Mouse (Mus musculus) adrenal gland, postnatal 4 days (tissue): ENCODE measurements around the gene Batf. TPM values are rescaled to one million over a fixed set of nuclear protein-coding genes. Genes with fewer than 3 reads are reported as not detected.
"Not testable (repeated sequence)": the region's sequence is repeated elsewhere in the genome, so short reads cannot be mapped to it uniquely, and the experiment has no call there.

Experiments
- DNase-seq, 2 experiments: peaks; one replicate each; pipeline ENCODE4 v3.0.0; 2021 to 2022; ENCODE audit warnings: low spot score in 2 of 2, mixed read lengths in 2 of 2
- long read RNA-seq, 2 experiments: library from polyadenylated mRNA; stranded (forward); transcript quantifications; one replicate each; pipeline ENCODE4 v2.0.0; 2021
- total RNA-seq, 2 experiments: library from RNA; stranded (reverse); gene quantifications; 2 replicates each; pipeline ENCODE4 v1.2.3; 2021

The Batf gene
- 1 to 10 TPM in 1 of 2 experiments, under 1 TPM in 1; 0.87 to 1.2 TPM for total RNA-seq
- long read RNA-seq, experiment 1, partial matches to known transcripts = 0 of 2 reads
- long read RNA-seq, experiment 1, other reads (novel, unspliced or antisense) = 0 of 2 reads
- long read RNA-seq, experiment 2 = 0 reads

DNA sequence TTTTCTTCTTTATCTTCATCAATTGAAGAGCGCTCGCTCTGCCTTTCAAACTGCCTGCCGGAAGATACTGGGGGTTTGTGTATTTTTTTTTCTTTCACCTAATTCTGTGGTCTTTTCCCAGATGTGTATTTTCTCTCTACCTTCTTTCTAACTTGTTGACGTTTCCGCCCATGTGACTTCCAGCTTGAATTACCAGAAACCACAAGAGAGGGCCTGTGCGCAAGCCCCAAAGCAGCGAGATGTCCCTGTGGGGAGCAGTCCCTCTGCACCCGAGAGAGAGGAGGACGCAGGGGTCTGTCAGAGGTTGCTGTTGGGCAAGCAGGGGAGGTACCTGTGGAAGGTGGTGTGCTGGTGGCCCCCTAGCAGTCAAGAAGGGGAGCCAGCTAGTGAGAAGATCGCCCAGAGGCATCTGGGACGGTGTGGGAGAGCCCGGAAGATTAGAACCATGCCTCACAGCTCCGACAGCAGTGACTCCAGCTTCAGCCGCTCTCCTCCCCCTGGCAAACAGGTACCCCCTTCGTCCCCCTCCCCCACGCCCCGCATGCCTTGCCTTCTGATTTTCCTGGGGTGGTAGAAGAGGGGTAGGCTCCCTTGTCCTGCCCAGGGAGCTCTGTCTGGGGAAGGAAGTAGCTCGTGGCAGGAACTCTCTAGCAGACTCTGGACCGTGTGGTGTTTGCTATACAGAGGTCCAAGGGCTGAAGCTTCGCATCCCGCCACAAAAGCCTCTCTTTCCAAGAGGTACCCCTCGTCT lies at the start of gene Batf:
TSS of gene Batf (plus strand) at position 204 of the 751 bp plus-strand sequence.
- DNase-seq = no peak

DNA sequence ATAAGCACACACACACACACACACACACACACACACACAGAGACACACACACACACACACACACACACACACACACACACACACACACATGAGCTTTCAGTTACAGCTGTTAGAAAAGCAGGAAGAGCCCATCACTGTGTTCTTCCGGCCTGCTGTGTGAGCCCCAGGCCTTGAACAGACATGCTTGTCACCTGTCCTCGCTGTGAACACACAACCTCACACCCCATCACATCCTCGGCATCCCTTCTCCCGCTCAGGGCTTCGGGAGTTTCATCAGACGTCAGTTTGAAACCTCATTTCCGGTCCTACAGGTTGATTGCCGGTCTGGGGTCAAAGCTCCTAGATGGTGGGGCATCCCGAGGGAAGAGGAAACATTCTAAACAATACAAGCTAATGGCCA lies 48.5 kb upstream of the Batf start:
- DNase-seq = no peak

DNA sequence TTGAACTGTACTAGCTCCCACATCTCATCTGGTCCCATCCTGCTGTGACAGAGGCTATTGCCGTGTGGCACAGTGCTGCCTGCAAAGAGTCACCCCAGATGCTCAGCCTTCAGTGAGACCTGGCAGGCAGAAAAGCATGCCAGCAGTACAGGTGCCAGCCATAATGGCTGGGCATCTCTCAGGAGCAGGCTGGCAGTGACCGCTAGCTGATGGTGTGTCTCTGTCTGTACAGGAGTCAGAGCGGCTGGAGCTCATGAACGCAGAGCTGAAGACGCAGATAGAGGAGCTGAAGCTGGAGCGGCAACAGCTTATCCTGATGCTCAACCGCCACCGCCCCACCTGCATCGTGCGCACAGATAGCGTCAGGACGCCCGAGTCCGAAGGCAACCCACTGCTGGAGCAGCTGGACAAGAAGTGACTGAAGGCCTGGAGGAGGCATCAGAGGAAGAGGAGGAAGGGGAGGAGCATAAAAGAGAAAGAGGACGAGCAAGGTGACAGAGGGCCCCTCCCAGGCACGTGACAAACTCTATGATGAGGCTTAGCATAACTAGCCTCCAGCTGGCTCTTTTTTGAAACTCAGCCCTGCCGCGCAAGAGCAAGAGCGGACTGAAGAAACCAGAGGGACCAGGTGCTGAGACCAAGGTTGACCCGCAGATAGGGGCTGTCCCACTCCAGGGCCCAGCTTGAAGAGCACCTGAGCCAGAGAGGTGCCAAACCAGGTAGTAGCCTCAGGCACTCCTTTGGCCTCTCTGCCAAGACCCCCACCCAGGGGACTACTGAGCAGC lies 47.7 kb upstream of the Batf start:
- no peak for DNase-seq

DNA sequence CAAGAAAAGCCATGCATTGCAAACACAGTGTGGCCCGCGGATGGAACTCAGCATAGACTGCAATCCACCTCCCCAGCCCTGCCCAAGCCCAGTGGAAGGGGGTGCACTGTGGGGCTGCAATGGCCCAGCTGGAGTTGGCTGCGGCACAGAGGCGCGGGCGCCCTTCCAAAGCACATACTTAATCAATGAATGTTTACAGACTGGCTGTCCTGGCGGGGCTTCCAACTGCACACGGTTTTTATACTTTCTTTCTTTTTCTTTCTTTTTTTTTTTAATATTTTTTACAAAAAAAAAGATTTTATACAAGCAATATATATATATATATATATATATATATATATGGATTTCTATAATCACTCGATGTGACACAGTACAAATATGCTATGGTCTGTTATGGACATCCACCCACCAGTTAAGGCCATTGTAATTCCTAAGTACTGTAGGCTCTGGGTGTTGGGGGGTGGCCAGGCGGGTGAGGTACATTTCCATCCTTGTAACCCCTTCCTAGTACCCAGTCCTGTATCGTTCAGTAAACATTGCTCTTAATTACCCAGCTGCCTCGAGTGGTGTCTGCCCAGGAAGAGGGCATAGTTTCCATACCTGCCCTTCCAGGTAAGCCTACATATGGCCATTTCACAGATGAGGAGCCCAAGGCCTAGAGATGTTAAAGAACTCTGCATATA lies 47.0 kb upstream of the Batf start:
- DNase-seq = no peak

DNA sequence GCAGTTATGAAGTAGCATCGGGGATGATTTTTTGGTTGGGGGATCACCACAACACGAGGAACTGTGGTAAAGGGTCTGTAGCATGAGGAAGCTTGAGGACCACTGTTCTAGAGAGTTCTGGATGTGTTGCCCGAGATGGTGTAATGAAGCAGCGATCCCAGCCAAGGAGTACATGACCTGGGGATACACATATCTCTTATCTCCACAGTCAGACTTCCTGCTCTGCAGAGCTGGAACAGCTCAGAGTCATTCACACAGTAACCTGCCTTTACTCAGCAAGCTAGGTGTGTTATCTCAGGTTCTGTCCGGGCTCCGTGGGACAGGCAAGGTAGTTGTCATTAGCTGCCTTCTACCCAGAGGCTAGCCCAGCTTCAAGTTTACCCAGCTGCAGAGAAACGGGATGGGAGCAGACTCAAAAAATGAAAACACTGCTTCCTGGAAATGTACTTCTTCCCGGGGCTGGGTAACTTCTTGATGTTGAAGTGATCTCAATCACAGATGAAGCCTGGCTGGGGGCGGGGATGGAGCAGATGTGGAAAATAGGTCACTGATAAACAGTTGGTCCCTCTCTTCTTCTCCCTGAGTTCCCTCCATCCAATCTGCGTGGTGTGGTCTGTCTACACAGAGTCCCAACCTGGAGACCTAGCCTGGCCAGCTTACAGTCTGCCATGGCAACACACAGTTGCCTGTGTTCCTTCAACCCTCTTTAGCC lies 45.5 kb upstream of the Batf start:
- DNase-seq = no peak

DNA sequence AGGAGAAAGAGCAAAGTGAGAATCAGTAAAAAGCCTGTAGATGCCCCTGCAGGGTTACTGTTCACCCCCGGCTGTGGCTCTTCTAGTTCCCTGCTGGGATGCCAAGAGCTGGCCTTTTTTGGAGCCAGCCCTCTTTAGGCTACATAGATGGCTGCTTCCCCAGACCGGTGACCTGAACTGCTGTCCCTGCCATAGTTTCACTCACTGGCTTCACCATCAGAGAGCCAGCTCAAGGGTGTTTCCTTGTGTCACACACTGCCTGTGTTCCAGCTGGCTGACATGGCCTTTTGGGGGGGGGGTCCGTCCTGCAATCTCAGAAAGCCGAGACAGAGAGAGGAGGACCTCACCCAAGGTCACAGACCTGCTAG lies 44.9 kb upstream of the Batf start:
- no peak for DNase-seq

DNA sequence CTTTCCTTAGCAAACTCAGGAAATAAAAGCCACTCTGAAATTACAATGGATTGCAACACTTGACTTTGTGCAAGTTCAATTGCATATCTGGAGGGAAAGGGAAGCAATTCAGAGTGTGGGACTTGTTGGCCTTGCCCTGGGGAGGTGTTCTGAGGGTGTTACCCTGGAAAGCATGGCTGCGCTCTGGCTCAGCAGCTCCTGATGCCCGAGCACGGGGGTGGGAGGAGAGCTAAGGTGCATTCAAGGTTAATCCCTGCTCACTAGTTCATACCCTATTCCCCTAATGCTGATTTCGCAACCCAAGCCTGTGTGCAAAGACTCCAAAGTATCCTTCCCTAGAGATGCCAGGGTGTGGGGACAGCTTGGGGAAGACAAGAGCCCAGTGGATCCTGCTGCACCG lies 42.7 kb upstream of the Batf start:
- DNase-seq = no peak

DNA sequence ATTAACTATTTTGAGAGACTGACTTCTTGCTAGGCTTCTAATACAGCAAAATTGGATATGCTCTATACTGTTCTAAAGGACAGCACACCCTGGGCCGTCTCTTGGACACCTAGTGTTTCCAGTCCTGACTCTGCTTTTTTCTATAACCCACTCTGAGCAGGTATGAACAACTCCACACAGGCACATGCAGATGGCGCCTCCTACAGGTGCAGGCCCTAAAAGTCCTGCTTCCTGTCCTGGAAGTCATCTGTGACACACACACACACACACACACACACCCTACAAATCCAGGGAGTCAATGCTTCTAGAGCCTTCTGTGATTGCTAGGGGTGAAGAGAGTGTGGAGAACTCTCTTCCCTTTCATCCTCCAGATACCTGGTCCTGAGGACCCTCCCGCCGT lies 40.8 kb upstream of the Batf start:
- no peak for DNase-seq

DNA sequence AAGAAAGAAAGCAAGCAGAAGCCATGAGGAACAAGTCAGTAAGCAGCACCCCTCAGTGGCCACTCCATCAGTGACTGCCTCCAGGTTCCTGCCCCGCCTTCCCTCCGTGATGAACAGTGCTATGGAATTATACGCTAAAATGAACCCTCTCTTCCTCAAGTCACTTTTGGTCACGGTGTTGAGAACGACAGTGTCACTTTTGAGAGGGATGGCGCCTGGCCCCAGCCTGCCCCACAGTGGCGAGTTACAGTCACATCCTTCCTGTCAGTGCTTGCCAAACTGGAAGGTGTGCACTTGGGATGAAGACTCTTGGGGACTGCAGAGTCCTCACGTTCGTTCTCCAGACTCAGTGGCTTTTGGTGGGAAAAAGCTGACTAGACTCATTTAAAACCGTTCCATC lies 39.1 kb upstream of the Batf start:
- DNase-seq = no peak

DNA sequence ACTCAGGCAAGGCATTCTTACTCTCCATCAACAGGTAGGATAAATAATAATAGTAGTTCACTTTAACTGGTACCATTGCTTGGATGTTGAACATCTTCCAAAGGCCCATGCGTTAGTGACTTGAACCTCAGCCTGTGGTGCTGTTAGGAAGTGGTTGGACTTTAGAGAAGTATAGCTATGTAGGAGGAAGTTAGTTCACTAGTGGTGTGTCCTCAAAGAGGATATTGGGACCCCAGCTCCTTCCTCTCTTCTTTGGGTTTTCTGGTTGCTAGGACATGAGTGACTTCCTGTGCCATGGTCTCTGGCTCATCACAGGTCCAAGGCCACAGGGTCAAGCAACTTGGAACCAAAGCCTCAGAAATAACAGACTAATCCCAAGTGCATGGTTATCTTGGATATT lies 38.5 kb upstream of the Batf start:
- DNase-seq = no peak

DNA sequence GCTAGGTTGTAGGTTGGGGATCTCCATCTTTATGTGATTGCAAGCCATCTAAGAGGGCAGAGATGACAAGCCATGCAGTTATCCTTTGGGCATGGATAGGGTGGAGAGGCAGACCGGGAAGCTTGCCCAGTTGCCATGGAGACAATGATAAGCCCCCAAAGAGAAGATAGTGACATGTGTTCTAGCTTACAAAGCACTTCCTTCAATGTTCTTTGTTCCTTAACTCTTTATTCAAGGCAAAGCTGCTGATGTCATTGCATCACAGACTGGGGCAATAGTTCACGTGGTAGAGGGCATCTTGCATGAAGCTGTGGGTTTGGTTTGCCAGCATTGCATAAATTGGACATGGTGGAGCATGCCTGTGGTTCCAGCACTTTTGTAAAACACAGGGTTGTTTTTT lies 27.1 kb upstream of the Batf start:
- DNase-seq = no peak

DNA sequence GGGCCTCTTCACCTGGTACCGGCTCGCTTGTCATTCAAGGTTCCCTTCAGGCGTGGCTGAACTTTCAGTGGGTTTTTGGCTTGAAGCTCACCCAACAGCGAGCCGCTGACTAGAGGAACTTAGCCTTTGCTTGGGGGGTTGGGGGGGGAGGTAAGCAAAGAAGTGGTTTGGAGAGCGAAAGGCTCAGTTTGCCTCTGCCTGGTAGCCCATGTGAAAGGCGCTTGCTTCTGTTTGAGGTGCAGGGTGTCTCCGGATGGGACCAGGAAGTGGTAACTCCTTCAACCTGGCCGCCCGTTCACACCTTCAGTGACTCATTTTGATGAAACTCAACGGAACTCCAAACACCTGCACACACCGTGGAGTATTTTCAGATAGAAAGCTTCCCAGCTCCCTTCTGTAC lies 25.6 kb upstream of the Batf start:
- no peak for DNase-seq

DNA sequence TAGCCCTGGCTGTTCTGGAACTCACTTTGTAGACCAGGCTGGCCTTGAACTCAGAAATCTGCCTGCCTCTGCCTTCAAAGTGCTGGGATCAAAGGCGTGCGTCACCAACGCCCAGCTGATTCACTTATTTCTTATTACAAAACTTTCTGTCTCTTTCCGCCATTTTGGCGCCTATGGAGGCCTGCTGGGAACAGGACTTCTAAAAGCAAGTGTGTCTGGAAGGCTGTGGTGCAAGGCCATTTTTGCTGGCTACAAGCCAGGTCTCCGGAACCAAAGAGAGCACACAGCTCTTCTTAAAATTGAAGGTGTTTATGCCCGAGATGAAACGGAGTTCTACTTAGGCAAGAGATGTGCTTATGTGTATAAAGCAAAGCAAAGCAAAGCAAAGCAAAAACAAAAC lies 24.2 kb upstream of the Batf start:
- DNase-seq = not testable (repeated sequence)

DNA sequence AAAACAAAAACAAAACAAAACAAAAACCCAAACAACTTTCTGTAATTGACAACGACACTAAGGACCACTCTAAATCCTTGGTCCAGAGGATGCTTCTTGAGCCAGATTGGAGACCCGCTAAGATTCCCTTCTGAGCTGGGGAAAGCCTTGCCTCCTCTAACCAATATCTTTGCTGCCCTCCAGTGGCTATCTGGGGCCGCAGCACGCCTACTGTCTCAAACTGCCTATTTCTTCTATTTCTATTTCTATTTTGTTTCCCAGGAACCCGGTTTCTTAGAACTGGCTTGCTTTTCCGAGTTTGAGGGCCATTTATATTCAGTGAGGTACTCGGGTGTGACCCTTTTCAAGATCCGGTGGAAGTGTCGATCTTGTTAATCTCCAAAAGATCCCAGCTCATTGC lies 23.6 kb upstream of the Batf start:
- peak in 1 of 2 experiments; percentile 51 for DNase-seq

DNA sequence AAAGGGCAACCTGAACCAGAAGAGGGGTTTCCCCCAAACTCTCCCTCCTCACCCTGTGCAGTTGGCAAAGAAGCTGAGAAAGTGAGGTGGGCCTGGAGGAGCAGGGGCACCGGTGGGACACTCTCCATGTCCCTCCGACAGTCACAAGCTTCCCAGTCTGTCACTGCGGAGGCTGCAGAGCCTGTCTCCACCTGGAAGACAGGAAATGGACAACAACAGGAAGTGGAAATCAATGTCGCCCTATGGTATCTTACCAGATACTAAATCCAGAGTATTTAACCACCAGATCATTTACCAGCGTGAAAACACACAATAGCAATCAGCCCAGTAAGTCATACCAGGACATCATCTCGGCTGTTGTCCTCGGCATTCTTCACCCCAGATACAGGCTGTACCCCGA lies 20.4 kb upstream of the Batf start:
- DNase-seq = no peak

DNA sequence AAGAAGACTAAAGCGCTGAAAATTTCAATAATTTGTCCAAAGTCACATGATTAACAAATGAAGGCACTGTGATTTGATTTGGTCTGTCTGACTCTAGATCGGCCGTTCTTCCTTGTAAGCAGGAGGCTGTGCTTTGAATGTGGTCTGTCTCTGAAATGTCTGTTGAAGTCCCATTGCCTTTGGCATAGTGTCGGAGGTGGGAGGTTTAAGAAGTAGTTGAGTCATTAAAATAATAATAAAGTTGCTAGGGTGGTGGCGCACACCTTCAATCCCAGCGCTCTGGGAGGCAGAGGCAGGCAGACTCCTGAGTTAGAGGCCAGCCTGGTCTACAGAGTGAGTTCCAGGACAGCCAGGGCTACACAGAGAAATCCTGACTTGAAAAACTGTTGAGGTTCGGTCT lies 19.4 kb upstream of the Batf start:
- no peak for DNase-seq

DNA sequence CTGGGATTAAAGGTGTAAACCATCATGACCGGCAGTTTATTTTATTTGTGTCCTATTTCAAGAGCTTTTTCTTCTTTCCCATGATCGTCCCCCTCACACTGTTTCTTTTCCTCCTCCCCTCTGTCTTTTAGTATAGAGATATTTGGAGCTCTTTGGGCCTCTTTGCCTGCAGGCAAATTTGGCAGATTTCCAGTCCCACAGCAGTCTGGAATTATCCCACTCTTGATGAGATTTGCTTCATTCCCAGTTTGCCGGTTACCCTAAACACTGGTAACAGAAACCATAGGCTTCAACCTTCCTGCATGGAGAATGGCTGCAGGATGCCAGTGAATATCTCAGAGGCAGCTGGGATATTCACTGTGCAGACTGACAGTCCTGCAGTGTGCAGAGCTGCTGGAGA lies 17.8 kb upstream of the Batf start:
- no peak for DNase-seq

DNA sequence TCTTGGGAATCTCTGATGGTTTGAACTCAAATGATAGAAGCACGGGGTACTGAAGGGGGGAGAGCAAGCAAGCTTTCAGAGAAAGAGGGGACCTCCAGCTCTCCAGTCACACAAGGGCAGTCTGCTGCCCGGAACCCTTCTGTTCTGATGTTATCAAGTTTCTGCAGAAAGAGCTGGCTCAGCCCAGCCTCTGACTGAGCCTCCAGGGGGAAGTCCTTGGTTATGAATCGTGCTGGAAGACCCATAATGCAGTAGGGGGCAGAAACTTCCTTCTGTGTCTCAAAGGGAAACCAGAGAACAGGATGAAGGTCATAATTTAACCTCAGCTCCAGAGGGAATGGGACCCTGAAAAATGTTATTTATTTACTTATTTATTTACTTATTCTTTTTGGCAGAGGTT lies 16.4 kb upstream of the Batf start:
- no peak for DNase-seq

DNA sequence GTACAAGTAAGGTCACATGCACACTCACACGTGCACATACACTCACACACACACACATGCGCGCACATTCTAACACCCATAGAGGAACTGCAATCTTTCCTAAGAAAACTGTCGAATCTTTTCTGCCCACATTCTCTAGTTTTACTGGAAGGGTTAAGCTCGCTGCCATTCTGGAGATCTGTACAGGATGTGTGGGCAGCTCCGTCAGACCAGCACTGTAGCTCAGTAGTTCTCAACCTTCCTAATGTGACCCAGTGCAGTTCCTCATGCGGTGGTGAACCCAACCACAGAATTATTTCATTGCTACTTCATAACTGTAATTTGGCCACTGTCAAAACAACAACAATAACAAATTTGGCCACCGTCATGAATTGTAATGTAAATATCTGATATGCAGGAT lies 12.6 kb upstream of the Batf start:
- DNase-seq = no peak

DNA sequence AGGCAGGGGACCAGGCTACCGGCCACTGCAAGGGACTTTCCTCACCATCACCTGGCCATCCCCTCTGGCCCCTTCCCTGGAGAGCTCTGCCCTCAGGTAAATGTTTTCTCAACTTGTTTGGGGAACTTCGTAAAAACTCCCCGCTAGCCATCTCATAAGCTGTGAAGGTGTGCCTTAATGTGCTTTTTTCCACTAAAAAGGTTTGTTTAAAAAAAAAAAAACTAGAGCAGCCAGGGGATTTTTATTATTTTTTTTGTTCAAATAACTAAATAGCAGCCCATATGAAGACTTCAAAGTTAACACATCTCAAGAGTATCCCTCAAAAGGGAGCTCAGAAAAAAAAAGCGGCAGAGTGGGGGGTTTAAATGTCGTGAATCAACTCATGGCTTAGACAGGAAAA lies 7.4 kb upstream of the Batf start:
- DNase-seq = no peak

DNA sequence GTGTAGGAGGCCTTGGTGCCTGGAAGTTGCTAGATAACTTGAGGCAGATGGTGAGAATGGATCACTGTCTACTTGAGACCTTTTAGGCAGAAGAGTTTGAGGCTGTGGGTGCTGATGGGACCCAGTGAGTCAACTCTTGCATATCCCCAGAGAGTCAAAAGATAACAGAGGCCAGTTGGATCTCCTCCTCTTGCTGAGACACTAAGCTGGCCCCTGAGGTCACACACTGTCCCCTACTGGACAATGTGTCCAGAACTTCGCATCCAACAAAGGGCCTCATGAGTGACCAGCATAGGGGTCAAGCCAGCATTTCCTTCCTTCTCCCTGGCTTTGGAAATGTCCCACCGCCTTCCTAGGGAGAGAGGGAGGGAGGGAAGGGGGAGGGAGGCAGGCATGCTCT lies 6.7 kb upstream of the Batf start:
- DNase-seq = no peak
